Mouse (Mus musculus) bone marrow, adult 2 months (tissue): ENCODE results near the gene Dapk2. TPM values are rescaled to one million over a fixed set of nuclear protein-coding genes. Genes with fewer than 3 reads are reported as not detected.
A peak's percentile ranks its signal among the peaks of the same experiment; 100 is the strongest.

Source experiments
- H3K27ac ChIP-seq: fragments of 200-500 bp; 2 replicates; pipeline ENCODE4 v1.5.1; 2012; ENCODE audit warnings: low read depth, mild to moderate bottlenecking, control low read depth, inconsistent platforms, low read length; ENCODE audit not compliant: control insufficient read depth, poor library complexity, insufficient read depth
- H3K4me1 ChIP-seq: fragments of 200-500 bp; 2 replicates; pipeline ENCODE4 v1.6.1; 2011; ENCODE audit warnings: low read length; ENCODE audit not compliant: control insufficient read depth, insufficient read depth
- H3K4me3 ChIP-seq: fragments of 200-500 bp; replicated peaks from 2 replicates; pipeline ENCODE3; 2011; ENCODE audit warnings: mild to moderate bottlenecking, low read depth, low read length, control low read depth; ENCODE audit not compliant: control insufficient read depth
- CTCF ChIP-seq: fragments of 200-500 bp; IDR thresholded peaks from 2 replicates; pipeline ENCODE4 v1.5.1; 2011; ENCODE audit warnings: low read length, control low read depth; ENCODE audit not compliant: control insufficient read depth, insufficient read depth
- POLR2A ChIP-seq: fragments of 200-500 bp; IDR thresholded peaks from 2 replicates; pipeline ENCODE4 v1.6.1; 2011; ENCODE audit warnings: low read depth, mild to moderate bottlenecking, control low read depth, low read length, borderline replicate concordance; ENCODE audit not compliant: control insufficient read depth
- WGBS: fragments of 180-500 bp; shearing (Covaris S2); methylation state at CpG from one replicate; pipeline ENCODE4 v1.1.7; 2018; 5-methylcytosine and 5-hydroxymethylcytosine counted together
- polyA plus RNA-seq: library from polyadenylated mRNA; stranded (reverse); fragments of >200 nt; gene quantifications from 2 replicates; pipeline ENCODE4 v1.2.4, GENCODE M21; 2011; ENCODE audit warnings: low replicate concordance; ENCODE audit not compliant: missing spikeins, insufficient read depth, insufficient read length

Gene Dapk2
- polyA plus RNA-seq, 1 experiment, result 33.5 TPM

GRCm38 (mm10) chr9:66171275-66171921, 13.4 kb downstream of the Dapk2 start:
- WGBS, result 67% methylated on average over 12 of the region's 12 CpGs
- H3K27ac ChIP-seq, result no peak overlapping the region
- no peaks in the 10 kb centered on the region; the same call in 1 of the 2 replicates for H3K4me1 ChIP-seq
- H3K4me3 ChIP-seq, result no peak overlapping the region
- no peak for TF ChIP-seq POLR2A
- TF ChIP-seq CTCF, result no peak

- peaks cover 3% of the 10 kb centered on the region for H3K4me1 ChIP-seq
- 90% methylated on average over 5 of the region's 5 CpGs for WGBS
- H3K27ac ChIP-seq, result no peak overlapping the region
- H3K4me3 ChIP-seq, result no peak overlapping the region
- TF ChIP-seq POLR2A (no peak), CTCF (no peak)
Observed at GRCm38 (mm10) chr9:66173316-66173855, 15.4 kb downstream of the Dapk2 start.

GRCm38 (mm10) chr9:66174985-66175384, 17.0 kb downstream of the Dapk2 start:
- TF ChIP-seq CTCF, result no peak
- H3K4me3 ChIP-seq, result no peak overlapping the region
- WGBS, result 81% methylated on average over 3 of the region's 3 CpGs
- H3K27ac ChIP-seq, result no peak overlapping the region
- H3K4me1 ChIP-seq, result peaks cover 3% of the 10 kb centered on the region

- Histone ChIP-seq H3K4me1 (peaks cover 5% of the 10 kb centered on the region), H3K4me3 (no peak overlapping the region), H3K27ac (no peak overlapping the region)
- 51% methylated on average over 1 of the region's 1 CpGs for WGBS
- TF ChIP-seq POLR2A (no peak), CTCF (no peak)
Observed at GRCm38 (mm10) chr9:66177975-66178374, 20.0 kb downstream of the Dapk2 start.

- H3K4me3 ChIP-seq, result no peak overlapping the region
- peaks cover 10% of the 10 kb centered on the region for H3K4me1 ChIP-seq
- peak overlapping the region; percentile 62 for H3K27ac ChIP-seq
- WGBS, result 45% methylated on average over 6 of the region's 6 CpGs
- no peak for TF ChIP-seq POLR2A
- 0 out of 2 replicates have a peak, but pooled peaks have one; percentile 1 for TF ChIP-seq CTCF
Observed at GRCm38 (mm10) chr9:66179795-66180194, 21.8 kb downstream of the Dapk2 start.

GRCm38 (mm10) chr9:66181126-66181825, 23.3 kb downstream of the Dapk2 start:
- TF ChIP-seq CTCF (no peak), POLR2A (no peak)
- peaks cover 10% of the 10 kb centered on the region for H3K4me1 ChIP-seq

GRCm38 (mm10) chr9:66181826-66182678, 24.0 kb downstream of the Dapk2 start:
- no peak overlapping the region for H3K4me3 ChIP-seq
- peak overlapping the region; percentile 74 for H3K27ac ChIP-seq
- H3K4me1 ChIP-seq, result peaks cover 7% of the 10 kb centered on the region; the same call in 1 of the 2 replicates
- TF ChIP-seq CTCF (no peak), POLR2A (no peak)
- 53% methylated on average over 11 of the region's 11 CpGs for WGBS

More at GRCm38 (mm10) chr9:66181126-66181825, 23.3 kb downstream of the Dapk2 start:
- Histone ChIP-seq H3K27ac (peak overlapping the region; percentile 62), H3K4me3 (no peak overlapping the region)
- 68% methylated on average over 4 of the region's 4 CpGs for whole genome bisulfite sequencing

GRCm38 (mm10) chr9:66182679-66182993, 24.6 kb downstream of the Dapk2 start:
- TF ChIP-seq POLR2A (no peak), CTCF (no peak)
- H3K27ac ChIP-seq, result peak overlapping the region; percentile 74
- H3K4me1 ChIP-seq, result peaks cover 7% of the 10 kb centered on the region; the same call in 1 of the 2 replicates
- 57% methylated on average over 3 of the region's 3 CpGs for WGBS
- no peak overlapping the region for H3K4me3 ChIP-seq
